Mouse (Mus musculus) bone marrow, adult 2 months (tissue): ENCODE results near the gene Guca1a. TPM values are rescaled to one million over a fixed set of nuclear protein-coding genes. Genes with fewer than 3 reads are reported as not detected.

Experiments
- H3K27ac ChIP-seq: fragments of 200-500 bp; 2 replicates; pipeline ENCODE4 v1.5.1; 2012; ENCODE audit warnings: low read depth, mild to moderate bottlenecking, control low read depth, inconsistent platforms, low read length; ENCODE audit not compliant: control insufficient read depth, poor library complexity, insufficient read depth
- H3K4me1 ChIP-seq: fragments of 200-500 bp; 2 replicates; pipeline ENCODE4 v1.6.1; 2011; ENCODE audit warnings: low read length; ENCODE audit not compliant: control insufficient read depth, insufficient read depth
- H3K4me3 ChIP-seq: fragments of 200-500 bp; replicated peaks from 2 replicates; pipeline ENCODE3; 2011; ENCODE audit warnings: mild to moderate bottlenecking, low read depth, low read length, control low read depth; ENCODE audit not compliant: control insufficient read depth
- CTCF ChIP-seq: fragments of 200-500 bp; IDR thresholded peaks from 2 replicates; pipeline ENCODE4 v1.5.1; 2011; ENCODE audit warnings: low read length, control low read depth; ENCODE audit not compliant: control insufficient read depth, insufficient read depth
- POLR2A ChIP-seq: fragments of 200-500 bp; IDR thresholded peaks from 2 replicates; pipeline ENCODE4 v1.6.1; 2011; ENCODE audit warnings: low read depth, mild to moderate bottlenecking, control low read depth, low read length, borderline replicate concordance; ENCODE audit not compliant: control insufficient read depth
- WGBS: fragments of 180-500 bp; shearing (Covaris S2); methylation state at CpG from one replicate; pipeline ENCODE4 v1.1.7; 2018; 5-methylcytosine and 5-hydroxymethylcytosine counted together
- polyA plus RNA-seq: library from polyadenylated mRNA; stranded (reverse); fragments of >200 nt; gene quantifications from 2 replicates; pipeline ENCODE4 v1.2.4, GENCODE M21; 2011; ENCODE audit warnings: low replicate concordance; ENCODE audit not compliant: missing spikeins, insufficient read depth, insufficient read length

The Guca1a gene
- polyA plus RNA-seq, 1 experiment: 1.8 TPM

DNA sequence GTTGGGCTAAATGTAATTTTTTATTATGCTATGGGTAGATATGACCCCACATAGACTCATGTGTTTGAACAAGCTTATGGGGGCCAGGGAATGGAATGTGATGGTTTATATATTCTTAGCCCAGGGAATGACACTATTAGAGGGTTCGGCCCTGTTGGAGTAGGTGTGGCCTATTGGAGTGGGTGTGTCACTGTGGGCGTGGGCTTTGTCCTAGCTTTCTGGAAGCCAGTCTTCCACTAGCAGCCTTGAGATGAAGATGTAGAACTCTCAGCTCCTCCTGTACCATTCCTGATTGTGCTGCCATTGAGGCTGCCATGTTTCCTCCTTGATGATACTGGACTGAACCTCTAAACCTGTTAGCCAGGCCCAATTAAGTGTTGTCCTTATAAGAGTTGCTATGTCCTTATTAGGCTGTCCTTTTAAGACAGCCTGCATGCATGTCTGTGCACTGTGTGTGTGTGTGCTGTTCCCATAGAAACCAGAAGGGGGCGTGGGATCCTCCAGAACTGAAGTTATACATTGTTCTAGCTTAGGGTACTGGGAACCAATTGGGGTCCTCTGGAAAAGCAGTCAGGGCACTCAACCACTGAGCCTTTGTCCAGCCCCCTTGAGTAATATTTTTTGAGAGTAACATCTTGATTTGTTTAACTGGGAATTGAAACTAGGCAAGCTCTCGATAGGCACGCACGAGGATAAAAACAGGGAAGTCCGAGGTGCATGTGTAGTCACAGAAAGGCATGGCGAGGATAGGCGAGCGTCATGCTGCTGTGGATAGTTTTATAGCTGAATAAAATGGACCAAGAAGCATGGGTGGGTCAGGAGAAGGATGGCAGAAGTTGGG, 7.6 kb upstream of the Guca1a start:
- Histone ChIP-seq H3K4me3 (no peak overlapping the region), H3K4me1 (no peaks in the 10 kb centered on the region), H3K27ac (no peak overlapping the region)
- no peak for TF ChIP-seq CTCF
- no peak for TF ChIP-seq POLR2A
- WGBS: 48% methylated on average over 10 of the region's 10 CpGs

DNA sequence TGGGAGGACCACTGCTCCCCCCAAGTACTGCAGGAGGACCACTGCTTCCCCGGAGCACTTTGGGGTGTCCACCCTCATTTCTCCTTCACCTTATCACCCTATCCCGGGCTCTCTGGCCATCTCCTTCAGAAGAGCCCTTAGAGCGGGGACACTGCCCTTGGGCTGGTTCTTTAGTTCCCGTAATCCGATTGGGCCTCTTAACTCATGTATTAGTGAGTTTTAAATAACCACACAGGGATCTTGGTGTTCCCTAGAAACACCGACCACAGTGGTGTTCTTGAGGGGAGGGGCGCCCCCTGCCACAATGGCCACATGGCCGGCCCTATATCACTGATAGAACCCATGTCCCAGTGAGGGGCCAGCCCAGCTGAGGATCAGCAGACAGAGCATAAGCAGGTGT, 1.3 kb downstream of the Guca1a start:
- no peak overlapping the region for H3K27ac ChIP-seq
- WGBS: 77% methylated on average over 8 of the region's 8 CpGs
- no peaks in the 10 kb centered on the region; the same call in 1 of the 2 replicates for H3K4me1 ChIP-seq
- no peak for TF ChIP-seq CTCF
- no peak for TF ChIP-seq POLR2A
- H3K4me3 ChIP-seq: no peak overlapping the region

DNA sequence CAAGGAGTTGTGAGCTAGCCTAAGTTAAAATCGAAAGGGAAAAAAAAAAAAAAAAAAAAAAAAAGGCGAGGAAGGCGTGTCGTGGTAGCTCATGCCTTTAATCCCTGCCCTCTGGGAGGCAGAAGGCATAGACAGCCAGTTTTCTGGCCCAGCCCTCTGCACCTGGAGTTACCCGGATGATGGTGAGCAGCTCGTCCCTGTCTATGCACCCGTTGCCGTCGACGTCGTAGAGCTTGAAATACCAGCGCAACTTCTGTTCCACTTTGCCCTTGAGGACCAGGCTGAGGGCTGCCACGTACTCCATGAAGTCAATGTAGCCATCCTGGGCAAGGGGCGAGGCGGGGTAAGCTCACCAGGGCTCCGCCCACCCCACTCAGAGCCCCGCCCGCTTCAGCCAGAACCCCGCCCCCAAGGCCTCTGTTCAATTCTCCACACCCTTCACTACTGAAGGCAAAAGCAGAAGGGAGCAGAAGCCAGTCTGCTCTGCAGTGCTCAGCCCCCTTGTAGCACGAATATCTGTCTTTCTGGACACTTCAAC, 4.9 kb downstream of the Guca1a start:
- Histone ChIP-seq H3K4me1 (no peaks in the 10 kb centered on the region; the same call in 1 of the 2 replicates), H3K27ac (no peak overlapping the region), H3K4me3 (peak overlapping the region; percentile 75)
- 1% methylated on average over 20 of the region's 20 CpGs for WGBS
- TF ChIP-seq CTCF: no peak
- TF ChIP-seq POLR2A: no peak

DNA sequence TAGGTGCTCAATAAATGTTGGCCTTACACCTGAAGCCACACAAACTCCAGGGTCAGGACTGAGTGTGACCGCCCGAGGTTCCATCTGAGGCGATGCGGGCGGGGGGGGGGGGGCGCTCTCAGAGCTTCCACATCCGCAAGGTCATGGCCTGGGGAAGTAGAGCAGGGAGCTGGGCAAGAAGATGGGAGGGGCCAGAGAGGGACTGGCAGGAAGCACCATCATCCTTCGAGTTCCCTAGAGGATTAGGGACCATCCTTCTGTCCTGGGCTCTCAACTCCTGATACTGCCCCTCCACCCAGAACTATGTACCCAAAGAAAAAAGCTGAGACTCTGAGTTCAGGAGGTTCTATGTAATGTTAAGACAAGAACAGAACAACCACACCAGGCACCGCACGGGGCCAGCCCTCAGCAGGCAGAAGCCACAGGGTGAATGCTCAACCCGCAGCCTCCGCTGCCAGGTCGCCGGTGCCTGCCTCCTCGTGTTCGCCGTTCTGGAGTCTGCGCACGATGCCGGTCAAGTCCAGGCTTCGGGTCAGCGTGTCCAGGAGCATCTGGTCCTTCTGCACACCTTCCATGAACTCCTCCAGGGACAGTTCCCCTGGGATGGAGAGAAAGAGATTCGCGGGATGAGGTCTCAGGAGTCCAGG, 6.0 kb downstream of the Guca1a start:
- H3K4me3 ChIP-seq: peak overlapping the region; percentile 46
- 9% methylated on average over 24 of the region's 24 CpGs for WGBS

DNA sequence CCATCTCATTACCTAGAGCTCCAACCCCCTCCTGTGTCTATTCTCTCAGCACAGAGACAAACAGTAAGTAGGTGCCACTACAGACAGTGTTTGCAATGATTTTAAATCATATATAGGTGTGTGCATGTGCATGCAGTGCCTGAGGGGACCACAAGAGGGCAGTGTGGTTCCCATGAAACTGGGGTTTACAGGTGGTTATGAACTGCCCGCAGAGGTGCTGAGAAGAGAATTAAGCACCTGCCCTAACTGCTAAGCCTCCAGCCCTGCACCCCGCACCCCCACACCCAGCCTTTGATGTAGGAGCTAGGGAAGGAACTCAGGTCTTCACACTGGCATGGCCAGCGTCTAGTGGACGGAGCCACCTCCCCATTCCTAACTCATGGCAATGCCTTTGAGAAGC, 13.7 kb downstream of the Guca1a start:
- H3K27ac ChIP-seq: no peak overlapping the region
- WGBS: 52% methylated on average over 4 of the region's 4 CpGs
- TF ChIP-seq CTCF: peak; percentile 81
- no peak for TF ChIP-seq POLR2A
- no peaks in the 10 kb centered on the region for H3K4me1 ChIP-seq
- no peak overlapping the region for H3K4me3 ChIP-seq

More for the DNA sequence above, 6.0 kb downstream of the Guca1a start:
- H3K4me1 ChIP-seq: no peaks in the 10 kb centered on the region; the same call in 1 of the 2 replicates
- no peak overlapping the region for H3K27ac ChIP-seq
- TF ChIP-seq CTCF (no peak), POLR2A (0 out of 2 replicates have a peak, but pooled peaks have one; percentile 15)

DNA sequence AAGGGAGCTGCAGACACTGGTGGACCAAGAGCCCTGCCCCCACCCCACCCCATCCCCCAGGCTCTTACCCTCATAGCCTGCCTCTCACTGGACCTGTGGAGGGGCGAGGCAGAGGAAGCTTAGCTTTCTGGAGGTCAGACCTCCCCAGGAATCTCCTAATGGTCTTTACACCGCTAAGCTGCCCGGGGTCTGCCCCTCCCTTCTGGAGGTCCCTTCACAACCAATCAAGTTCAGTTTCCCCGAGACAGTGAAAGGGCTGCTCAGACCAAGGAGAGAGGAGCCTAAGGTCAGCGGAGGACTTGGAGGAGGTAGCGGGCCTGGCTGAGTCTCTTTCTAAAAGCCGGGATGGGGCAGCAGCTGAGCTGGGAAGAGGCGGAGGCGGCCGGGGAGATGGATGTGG, 15.2 kb downstream of the Guca1a start, which contains the start of gene Guca1b:
Gene Guca1b, plus strand, starts transcription at position 249 of the 400 bp plus-strand sequence.
- Histone ChIP-seq H3K4me1 (no peaks in the 10 kb centered on the region), H3K4me3 (no peak within 1 kb of the TSS), H3K27ac (no peak within 1 kb of the TSS)
- TF ChIP-seq CTCF: no peak
- TF ChIP-seq POLR2A: no peak
- 74% methylated on average over 10 of the region's 10 CpGs for WGBS

DNA sequence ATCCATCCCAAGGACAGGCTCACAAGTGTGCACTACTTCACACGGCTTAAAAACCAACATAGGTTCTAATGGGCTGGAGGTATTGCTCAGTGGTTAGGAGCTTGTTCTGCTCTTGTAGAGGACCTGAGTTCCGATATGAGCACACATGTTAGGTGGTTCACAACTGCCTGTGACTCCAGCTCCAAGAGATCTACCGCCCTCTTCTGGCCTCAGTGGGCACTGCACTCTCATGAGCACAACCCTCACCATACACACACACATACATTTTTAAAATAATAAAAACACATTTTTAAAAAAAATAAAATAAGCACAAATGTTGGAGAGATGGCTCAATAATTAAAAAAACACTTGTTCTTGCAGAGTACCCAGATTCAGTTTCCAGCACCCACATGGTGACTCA, 16.3 kb downstream of the Guca1a start:
- Histone ChIP-seq H3K27ac (no peak overlapping the region), H3K4me3 (no peak overlapping the region), H3K4me1 (no peaks in the 10 kb centered on the region)
- WGBS: 82% methylated on average over 3 of the region's 3 CpGs
- TF ChIP-seq CTCF: peak; percentile 25; the same call in 1 of the 2 replicates
- TF ChIP-seq POLR2A: no peak

DNA sequence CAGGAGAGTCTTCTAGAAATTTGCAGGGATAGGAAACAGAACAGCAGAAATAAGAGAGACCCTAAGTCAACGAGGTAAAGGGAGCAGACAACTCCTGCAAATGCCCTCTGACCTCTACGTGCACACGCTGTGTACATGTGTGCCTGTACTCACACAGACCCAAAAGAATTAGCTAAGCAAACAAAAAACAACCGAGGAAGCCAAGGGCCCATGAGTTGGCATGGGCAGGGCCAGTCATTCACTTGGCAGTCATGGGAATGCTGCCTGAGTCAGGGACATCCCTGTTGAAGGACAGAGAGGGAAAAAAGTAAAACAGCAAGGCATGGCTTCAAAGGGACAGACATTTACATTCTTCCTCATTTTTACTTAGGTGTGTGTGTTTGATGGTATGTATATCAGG, 17.1 kb downstream of the Guca1a start:
- no peak overlapping the region for H3K27ac ChIP-seq
- TF ChIP-seq CTCF (no peak), POLR2A (no peak)
- H3K4me3 ChIP-seq: no peak overlapping the region
- no peaks in the 10 kb centered on the region for H3K4me1 ChIP-seq
- WGBS: 82% methylated on average over 4 of the region's 4 CpGs
